Mouse (Mus musculus) CH12.LX (cell line): ENCODE results near the gene Defa31. TPM values are rescaled to one million over a fixed set of nuclear protein-coding genes. Genes with fewer than 3 reads are reported as not detected.
"Not testable (repeated sequence)": the region's sequence is repeated elsewhere in the genome, so short reads cannot be mapped to it uniquely, and the experiment has no call there.

Experiments used
- DNase-seq: peaks from one replicate; pipeline ENCODE4 v3.0.0-alpha.2; 2013; ENCODE audit errors: extremely low read depth
- H3K27ac ChIP-seq: 2 replicates; pipeline ENCODE4 v1.5.1; 2012; ENCODE audit warnings: low read depth, mild to moderate bottlenecking, control low read depth, moderate library complexity; ENCODE audit not compliant: insufficient read depth
- H3K27me3 ChIP-seq: replicated peaks from 2 replicates; pipeline ENCODE3; 2012; ENCODE audit warnings: inconsistent platforms
- H3K36me3 ChIP-seq, 2 experiments: replicated peaks in 1 of 2; 2 replicates each; pipeline versions ENCODE3 to v1.6.1; 2012; ENCODE audit warnings: inconsistent platforms in 1 of 2, low read length in 1 of 2, mild to moderate bottlenecking in 1 of 2, mixed read lengths in 1 of 2, moderate library complexity in 1 of 2; ENCODE audit not compliant: control insufficient read depth in 1 of 2, insufficient read depth in 1 of 2
- H3K4me1 ChIP-seq, 2 experiments: 2 replicates each; pipeline ENCODE4 v1.6.1; 2012; ENCODE audit warnings: inconsistent platforms in 1 of 2, moderate library complexity in 1 of 2; ENCODE audit not compliant: insufficient read depth in 2 of 2, control insufficient read depth in 1 of 2
- H3K4me2 ChIP-seq: 2 replicates; pipeline ENCODE4 v1.6.1; 2012; ENCODE audit warnings: low read depth, mild to moderate bottlenecking, control low read depth; ENCODE audit not compliant: poor library complexity, insufficient read depth, severe bottlenecking
- H3K4me3 ChIP-seq, 3 experiments: fragments of 150-350 bp in 1 of 3; sonication (generic) in 1 of 3; replicated peaks in 1 of 3; 2 replicates each; pipeline versions ENCODE3 to v1.5.1; 2011 to 2012; ENCODE audit warnings: low read depth in 2 of 3, low read length in 2 of 3, mild to moderate bottlenecking in 2 of 3, moderate library complexity in 2 of 3, control low read depth in 1 of 3, improper control_type of control experiment in 1 of 3, inconsistent platforms in 1 of 3, mixed read lengths in 1 of 3; ENCODE audit not compliant: poor library complexity in 1 of 3
- H3K79me2 ChIP-seq: replicated peaks from 2 replicates; pipeline ENCODE4 v1.6.1; 2012; ENCODE audit warnings: mild to moderate bottlenecking, moderate library complexity; ENCODE audit not compliant: control insufficient read depth, poor library complexity, insufficient read depth, severe bottlenecking; ENCODE audit errors: extremely low read depth
- H3K9ac ChIP-seq: 2 replicates; pipeline ENCODE4 v1.6.1; 2012; ENCODE audit warnings: low read depth, mild to moderate bottlenecking, control low read depth, moderate library complexity; ENCODE audit not compliant: insufficient read depth
- H3K9me3 ChIP-seq: replicated peaks from 2 replicates; pipeline ENCODE3; 2012; ENCODE audit warnings: low read length, inconsistent platforms, mixed read lengths
- dilution Hi-C: fragments of 300-500 bp; cut with MboI; formaldehyde crosslinking; loops from 2 replicates; pipeline ENCODE4 v1.14.3; 2020; ENCODE audit warnings: low sequenced_read_pairs; ENCODE audit not compliant: extremely low pct_unique_long_range_greater_than_20kb, extremely low pct_ligation_motif_present
- in situ Hi-C: fragments of 300-500 bp; cut with MboI; formaldehyde crosslinking; loops from 3 replicates; pipeline ENCODE4 v1.14.3; 2019; ENCODE audit warnings: low sequenced_read_pairs, low pct_ligation_motif_present, low pct_unique_long_range_greater_than_20kb, mixed read lengths
- polyA plus RNA-seq: library from polyadenylated mRNA; unstranded; fragments of >175 nt; gene quantifications from 2 replicates; pipeline ENCODE4 v1.2.1, GENCODE M21; 2012; ENCODE audit warnings: low read depth; ENCODE audit not compliant: insufficient read length
- total RNA-seq, 2 experiments: library from RNA; depleted of rRNA; stranded (reverse); fragments of 300-350 nt in 1 of 2; fragments of >200 nt in 1 of 2; gene quantifications; 2 replicates each; pipeline ENCODE4 v1.2.3; 2012 to 2014

The Defa31 gene
- total RNA-seq (2012; rRNA removed): not detected in 2 replicates
- total RNA-seq (2014; rRNA removed): not detected in 2 replicates
- polyA plus RNA-seq: not detected in 2 replicates

DNA sequence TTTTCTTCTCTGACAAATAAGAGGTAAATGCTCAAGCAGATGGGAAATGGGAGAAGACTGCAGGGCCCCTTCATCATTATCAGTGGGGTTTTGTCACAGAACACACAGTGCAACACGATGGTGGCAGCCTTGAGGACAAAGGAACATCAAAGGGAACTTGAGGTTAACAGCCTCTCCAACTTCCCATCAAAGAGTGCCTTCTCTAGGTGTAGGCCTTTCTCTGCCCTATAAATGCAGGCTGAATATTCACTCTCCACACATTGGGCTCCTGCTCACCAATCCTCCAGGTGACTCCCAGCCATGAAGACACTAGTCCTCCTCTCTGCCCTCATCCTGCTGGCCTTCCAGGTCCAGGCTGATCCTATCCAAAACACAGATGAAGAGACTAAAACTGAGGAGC lies at the start of gene Defa31:
Defa31 (plus strand) TSS at position 301 of the 400 bp plus-strand sequence.
- H3K27me3 ChIP-seq, DNase-seq, H3K9ac ChIP-seq, H3K4me2 ChIP-seq, H3K4me3 ChIP-seq, H3K79me2 ChIP-seq, H3K27ac ChIP-seq, dilution Hi-C loops, H3K9me3 ChIP-seq, H3K4me1 ChIP-seq, in situ Hi-C loops, H3K36me3 ChIP-seq: not testable (repeated sequence)

DNA sequence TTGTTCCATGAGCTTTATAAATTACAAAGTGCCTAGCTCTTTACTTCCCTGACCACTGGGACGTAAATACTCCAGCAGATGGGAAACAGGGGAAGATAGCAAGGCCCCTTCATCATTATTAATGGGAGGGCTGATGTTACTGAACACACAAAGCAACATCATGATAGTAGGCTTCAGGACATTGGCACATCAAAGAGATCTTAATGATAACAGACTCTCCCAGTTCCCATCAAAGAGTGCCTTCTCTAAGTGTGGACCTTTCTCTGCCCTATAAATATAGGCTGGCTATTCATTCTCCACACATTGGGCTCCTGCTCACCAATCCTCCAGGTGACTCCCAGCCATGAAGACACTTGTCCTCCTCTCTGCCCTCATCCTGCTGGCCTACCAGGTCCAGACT lies 29.4 kb upstream of the Defa31 start, which contains the start of gene Defa22:
Defa22 (plus strand) TSS at position 301 of the 400 bp plus-strand sequence.
- dilution Hi-C loops, H3K27me3 ChIP-seq, H3K4me1 ChIP-seq, H3K9ac ChIP-seq, H3K9me3 ChIP-seq, H3K79me2 ChIP-seq, H3K36me3 ChIP-seq, H3K27ac ChIP-seq, in situ Hi-C loops, H3K4me2 ChIP-seq, DNase-seq, H3K4me3 ChIP-seq: not testable (repeated sequence)

DNA sequence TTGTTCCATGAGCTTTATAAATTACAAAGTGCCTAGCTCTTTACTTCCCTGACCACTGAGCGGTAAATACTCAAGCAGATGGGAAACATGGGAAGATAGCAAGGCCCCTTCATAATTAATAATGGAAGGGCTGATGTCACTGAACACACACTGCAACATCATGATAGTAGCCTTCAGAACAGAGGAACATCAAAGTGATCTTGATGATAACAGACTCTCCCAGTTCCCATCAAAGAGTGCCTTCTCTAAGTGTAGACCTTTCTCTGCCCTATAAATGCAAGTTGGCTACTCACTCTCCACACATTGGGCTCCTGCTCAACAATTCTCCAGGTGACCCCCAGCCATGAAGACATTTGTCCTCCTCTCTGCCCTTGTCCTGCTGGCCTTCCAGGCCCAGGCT lies 9.8 kb downstream of the Defa31 start, which contains the start of gene Gm15293:
Gm15293 (plus strand) TSS at position 301 of the 400 bp plus-strand sequence.
- H3K4me1 ChIP-seq, H3K36me3 ChIP-seq, H3K27ac ChIP-seq, H3K79me2 ChIP-seq, H3K4me3 ChIP-seq, H3K4me2 ChIP-seq, H3K9ac ChIP-seq, DNase-seq, H3K27me3 ChIP-seq, in situ Hi-C loops, dilution Hi-C loops, H3K9me3 ChIP-seq: not testable (repeated sequence)

Other genes starting within 250 kb of the Defa31 start
- not detected in 2 replicates for gene AY761185, start 246.9 kb upstream of the Defa31 start, total RNA-seq (2012; rRNA removed)
- not detected in 2 replicates for gene AY761185, start 246.9 kb upstream of the Defa31 start, total RNA-seq (2014; rRNA removed)
- gene AY761185, start 246.9 kb upstream of the Defa31 start, polyA plus RNA-seq: not detected in 2 replicates
- not detected in 2 replicates for gene Defa21, start 166.1 kb upstream of the Defa31 start, total RNA-seq (2012; rRNA removed)
- gene Defa21, start 166.1 kb upstream of the Defa31 start, total RNA-seq (2014; rRNA removed): not detected in 2 replicates
- gene Defa21, start 166.1 kb upstream of the Defa31 start, polyA plus RNA-seq: not detected in 2 replicates
- not detected in 2 replicates for gene Defa23, start 136.6 kb upstream of the Defa31 start, total RNA-seq (2012; rRNA removed)
- not detected in 2 replicates for gene Defa23, start 136.6 kb upstream of the Defa31 start, total RNA-seq (2014; rRNA removed)
- not detected in 2 replicates for gene Defa23, start 136.6 kb upstream of the Defa31 start, polyA plus RNA-seq
- not detected in 2 replicates for gene Defa35, start 126.6 kb upstream of the Defa31 start, total RNA-seq (2012; rRNA removed)
- not detected in 2 replicates for gene Defa35, start 126.6 kb upstream of the Defa31 start, total RNA-seq (2014; rRNA removed)
- gene Defa35, start 126.6 kb upstream of the Defa31 start, polyA plus RNA-seq: not detected in 2 replicates
- gene Defa25, start 107.2 kb upstream of the Defa31 start, total RNA-seq (2012; rRNA removed): not detected in 2 replicates
- gene Defa25, start 107.2 kb upstream of the Defa31 start, total RNA-seq (2014; rRNA removed): not detected in 2 replicates
- not detected in 2 replicates for gene Defa25, start 107.2 kb upstream of the Defa31 start, polyA plus RNA-seq
- not detected in 2 replicates for gene Gm14851, start 95.6 kb upstream of the Defa31 start, total RNA-seq (2012; rRNA removed)
- gene Gm14851, start 95.6 kb upstream of the Defa31 start, total RNA-seq (2014; rRNA removed): not detected in 2 replicates
- not detected in 2 replicates for gene Gm14851, start 95.6 kb upstream of the Defa31 start, polyA plus RNA-seq
- gene Defa30, start 57.0 kb upstream of the Defa31 start, total RNA-seq (2012; rRNA removed): not detected in 2 replicates
- gene Defa30, start 57.0 kb upstream of the Defa31 start, total RNA-seq (2014; rRNA removed): not detected in 2 replicates
- gene Defa30, start 57.0 kb upstream of the Defa31 start, polyA plus RNA-seq: not detected in 2 replicates
- not detected in 2 replicates for gene Defa22, start 29.3 kb upstream of the Defa31 start, total RNA-seq (2012; rRNA removed)
- gene Defa22, start 29.3 kb upstream of the Defa31 start, total RNA-seq (2014; rRNA removed): not detected in 2 replicates
- not detected in 2 replicates for gene Defa22, start 29.3 kb upstream of the Defa31 start, polyA plus RNA-seq
- not detected in 2 replicates for gene Gm15293, start 9.9 kb downstream of the Defa31 start, total RNA-seq (2012; rRNA removed)
- gene Gm15293, start 9.9 kb downstream of the Defa31 start, total RNA-seq (2014; rRNA removed): not detected in 2 replicates
- not detected in 2 replicates for gene Gm15293, start 9.9 kb downstream of the Defa31 start, polyA plus RNA-seq
- gene Gm15292, start 58.1 kb downstream of the Defa31 start, total RNA-seq (2012; rRNA removed): not detected in 2 replicates
- not detected in 2 replicates for gene Gm15292, start 58.1 kb downstream of the Defa31 start, total RNA-seq (2014; rRNA removed)
- gene Gm15292, start 58.1 kb downstream of the Defa31 start, polyA plus RNA-seq: not detected in 2 replicates
- not detected in 2 replicates for gene Defa27, start 123.9 kb downstream of the Defa31 start, total RNA-seq (2012; rRNA removed)
- not detected in 2 replicates for gene Defa27, start 123.9 kb downstream of the Defa31 start, total RNA-seq (2014; rRNA removed)
- gene Defa27, start 123.9 kb downstream of the Defa31 start, polyA plus RNA-seq: not detected in 2 replicates
- gene Defa29, start 135.4 kb downstream of the Defa31 start, total RNA-seq (2012; rRNA removed): not detected in 2 replicates
- gene Defa29, start 135.4 kb downstream of the Defa31 start, total RNA-seq (2014; rRNA removed): not detected in 2 replicates
- gene Defa29, start 135.4 kb downstream of the Defa31 start, polyA plus RNA-seq: not detected in 2 replicates
- gene Defa2, start 186.9 kb downstream of the Defa31 start, total RNA-seq (2012; rRNA removed): not detected in 2 replicates
- not detected in 2 replicates for gene Defa2, start 186.9 kb downstream of the Defa31 start, total RNA-seq (2014; rRNA removed)
- gene Defa2, start 186.9 kb downstream of the Defa31 start, polyA plus RNA-seq: not detected in 2 replicates
- gene Defa33, start 200.2 kb downstream of the Defa31 start, total RNA-seq (2012; rRNA removed): not detected in 2 replicates
- gene Defa33, start 200.2 kb downstream of the Defa31 start, total RNA-seq (2014; rRNA removed): not detected in 2 replicates
- not detected in 2 replicates for gene Defa33, start 200.2 kb downstream of the Defa31 start, polyA plus RNA-seq
- not detected in 2 replicates for gene Defa36, start 235.8 kb downstream of the Defa31 start, total RNA-seq (2012; rRNA removed)
- not detected in 2 replicates for gene Defa36, start 235.8 kb downstream of the Defa31 start, total RNA-seq (2014; rRNA removed)
- not detected in 2 replicates for gene Defa36, start 235.8 kb downstream of the Defa31 start, polyA plus RNA-seq